16 mouse cellular contexts compared by ENCODE assay signal in genomic region chr3:117076734-117077133, GRCm38 (mm10).
A peak's percentile ranks its signal among the peaks of the same experiment; 100 is the strongest.
DNase-seq lines count a peak whose midpoint lies in the region; ATAC-seq and TF ChIP-seq lines count a peak whose summit lies in the region.
"Had no signal": no experiment of that assay in that cellular context is flagged by ENCODE, and none has a peak within 500 bp of the region (broad histone marks: within the 10 kb centered on the region; RNA-seq: fewer than 3 reads in every experiment).

No protein-coding gene starts in this region.

- no peak for TF ChIP-seq POLR2A in testis, adult 2 months (IDR thresholded peaks at IDR 0.05; ENCODE audit: control insufficient read depth, low read depth, low read length)

- no peak overlapping the region for H3K4me3 ChIP-seq in heart, embryonic 16.5 days (ENCODE audit: low read length)
- peak overlapping the region; percentile 45; the same call in 1 of the 2 replicates for H3K4me3 ChIP-seq in testis, adult 2 months (ENCODE audit: control insufficient read depth, low read depth, low read length)
- H3K4me3 ChIP-seq in stomach, postnatal 0 days (ENCODE audit: low read depth, low read length): no peak overlapping the region
- H3K4me3 ChIP-seq in kidney, embryonic 16.5 days (ENCODE audit: low read length): no peak overlapping the region
- H3K4me3 ChIP-seq: embryonic facial prominence, embryonic 12.5 days; forebrain, embryonic 10.5 days; limb, embryonic 15.5 days; neural tube, embryonic 12.5 days had no signal

- TF ChIP-seq CTCF in testis, adult 2 months (IDR thresholded peaks at IDR 0.05; ENCODE audit: control insufficient read depth, insufficient read depth, insufficient replicate concordance, low read depth, low read length): no peak
- no peak for TF ChIP-seq CTCF in stomach, postnatal 0 days (IDR thresholded peaks at IDR 0.05; ENCODE audit: low read depth)

- H3K27ac ChIP-seq in heart, embryonic 16.5 days (ENCODE audit: low read length): no peak overlapping the region
- no peak overlapping the region for H3K27ac ChIP-seq in testis, adult 2 months (ENCODE audit: control insufficient read depth, insufficient read depth, low read depth, low read length)
- H3K27ac ChIP-seq in stomach, postnatal 0 days (replicated peaks): no peak overlapping the region
- H3K27ac ChIP-seq in kidney, embryonic 16.5 days (ENCODE audit: low read length): no peak overlapping the region
- H3K27ac ChIP-seq: embryonic facial prominence, embryonic 12.5 days; forebrain, embryonic 10.5 days; limb, embryonic 15.5 days; neural tube, embryonic 12.5 days had no signal

- H3K36me3 ChIP-seq in heart, embryonic 16.5 days (ENCODE audit: control insufficient read depth, insufficient read depth): no peaks in the 10 kb centered on the region
- no peaks in the 10 kb centered on the region for H3K36me3 ChIP-seq in testis, adult 2 months (ENCODE audit: control insufficient read depth, insufficient read depth, low read length)
- no peaks in the 10 kb centered on the region for H3K36me3 ChIP-seq in stomach, postnatal 0 days (ENCODE audit: control insufficient read depth, insufficient read depth, low read length)
- no peaks in the 10 kb centered on the region for H3K36me3 ChIP-seq in kidney, embryonic 16.5 days (ENCODE audit: insufficient read depth, low read length)
- H3K36me3 ChIP-seq: embryonic facial prominence, embryonic 12.5 days; forebrain, embryonic 10.5 days; limb, embryonic 15.5 days; neural tube, embryonic 12.5 days had no signal

- H3K9me3 ChIP-seq in heart, embryonic 16.5 days (replicated peaks; ENCODE audit: control insufficient read depth, low read length): no peaks in the 10 kb centered on the region
- no peaks in the 10 kb centered on the region for H3K9me3 ChIP-seq in stomach, postnatal 0 days (ENCODE audit: control insufficient read depth, low read length)
- peaks cover 2% of the 10 kb centered on the region; the same call in 1 of the 2 replicates for H3K9me3 ChIP-seq in kidney, embryonic 16.5 days (ENCODE audit: low read length)
- H3K9me3 ChIP-seq: embryonic facial prominence, embryonic 12.5 days; forebrain, embryonic 10.5 days; limb, embryonic 15.5 days; neural tube, embryonic 12.5 days had no signal

- no peak for DNase-seq in heart, postnatal 25 days (ENCODE audit: low spot score)
- DNase-seq in testis, postnatal 10 days (ENCODE audit: low spot score): no peak
- DNase-seq in NIH3T3 (ENCODE audit: low read depth): peak; percentile 44
- DNase-seq in stomach, postnatal 0 days (ENCODE audit: low spot score): no peak
- no peak for DNase-seq in gastrocnemius, adult 18-20 months (ENCODE audit: low spot score)
- DNase-seq: cerebellum, adult 8-10 months; gastrocnemius, postnatal 14 days; kidney, adult 8-10 months; kidney, postnatal 4 days had no signal

- H3K4me2 ChIP-seq in heart, embryonic 16.5 days (ENCODE audit: low read depth, low read length): no peak overlapping the region
- H3K4me2 ChIP-seq in stomach, postnatal 0 days (replicated peaks; ENCODE audit: low read depth): no peak overlapping the region
- H3K4me2 ChIP-seq in kidney, embryonic 16.5 days (replicated peaks; ENCODE audit: low read depth, low read length): no peak overlapping the region
- H3K4me2 ChIP-seq: embryonic facial prominence, embryonic 12.5 days; limb, embryonic 15.5 days; neural tube, embryonic 12.5 days had no signal

- intact Hi-C loops in heart, postnatal 25 days (cut with DNase I): no loop called here

- peak; percentile 55; the same call in 1 of the 2 replicates for ATAC-seq in heart, embryonic 16.5 days (replicated peaks; ENCODE audit: extremely low read depth, insufficient read depth, low FRiP score)
- peak; percentile 18; the same call in 1 of the 2 replicates for ATAC-seq in stomach, postnatal 0 days (ENCODE audit: low FRiP score, low TSS enrichment)
- no peak for ATAC-seq in kidney, embryonic 16.5 days (ENCODE audit: low FRiP score, low TSS enrichment)

- H3K9ac ChIP-seq in heart, embryonic 16.5 days (ENCODE audit: low read length): no peak overlapping the region
- H3K9ac ChIP-seq in stomach, postnatal 0 days (ENCODE audit: low read length): no peak overlapping the region
- H3K9ac ChIP-seq in kidney, embryonic 16.5 days (replicated peaks; ENCODE audit: low read length): no peak overlapping the region
- H3K9ac ChIP-seq: embryonic facial prominence, embryonic 12.5 days; limb, embryonic 15.5 days; neural tube, embryonic 12.5 days had no signal

- H3K4me1 ChIP-seq in heart, embryonic 16.5 days (ENCODE audit: control insufficient read depth, insufficient read depth, low read length): peaks cover 3% of the 10 kb centered on the region
- H3K4me1 ChIP-seq in testis, adult 2 months (ENCODE audit: control insufficient read depth, insufficient read depth, low read length): no peaks in the 10 kb centered on the region
- no peaks in the 10 kb centered on the region for H3K4me1 ChIP-seq in stomach, postnatal 0 days (replicated peaks; ENCODE audit: control insufficient read depth, insufficient read depth)
- no peaks in the 10 kb centered on the region for H3K4me1 ChIP-seq in kidney, embryonic 16.5 days (ENCODE audit: insufficient read depth, low read length)
- H3K4me1 ChIP-seq: embryonic facial prominence, embryonic 12.5 days; forebrain, embryonic 10.5 days; limb, embryonic 15.5 days; neural tube, embryonic 12.5 days had no signal

- no peaks in the 10 kb centered on the region for H3K27me3 ChIP-seq in heart, embryonic 16.5 days (ENCODE audit: control insufficient read depth, insufficient read depth, low read length)
- H3K27me3 ChIP-seq in testis, adult 2 months (ENCODE audit: control insufficient read depth, insufficient read depth, low read length): no peaks in the 10 kb centered on the region
- H3K27me3 ChIP-seq in stomach, postnatal 0 days (ENCODE audit: control insufficient read depth, insufficient read depth, low read length): no peaks in the 10 kb centered on the region
- no peaks in the 10 kb centered on the region for H3K27me3 ChIP-seq in kidney, embryonic 16.5 days (ENCODE audit: insufficient read depth, low read length)
- H3K27me3 ChIP-seq: embryonic facial prominence, embryonic 12.5 days; limb, embryonic 15.5 days; neural tube, embryonic 12.5 days had no signal

- TF ChIP-seq EP300 in stomach, postnatal 0 days (optimal IDR thresholded peaks at IDR 0.05): no peak

- WGBS in heart, embryonic 16.5 days: 16% methylated on average over 2 of the region's 2 CpGs
- 24% methylated on average over 2 of the region's 2 CpGs for WGBS in stomach, postnatal 0 days
- WGBS in kidney, embryonic 16.5 days: 41% methylated on average over 2 of the region's 2 CpGs
